Mouse (Mus musculus): ENCODE results near the gene Gm20696. TPM values are rescaled to one million over a fixed set of nuclear protein-coding genes. Genes with fewer than 3 reads are reported as not detected.

Gm20696 gene
- 20.0 TPM for polyA plus RNA-seq (2017; shearing (Covaris generic))

GRCm38 (mm10) chr6:99666318-99667171 lies at the start of gene Gm20696, which contains the start of gene Eif4e3:
Gene Gm20696 (minus strand): TSS chr6:99666797.
Gene Eif4e3 (minus strand): TSS chr6:99666771.

GRCm38 (mm10) chr6:99692206-99692915 lies 25.8 kb upstream of the Gm20696 start, which contains the start of gene Gpr27:
Gene Gpr27 (plus strand): TSS chr6:99692679.

DNA sequence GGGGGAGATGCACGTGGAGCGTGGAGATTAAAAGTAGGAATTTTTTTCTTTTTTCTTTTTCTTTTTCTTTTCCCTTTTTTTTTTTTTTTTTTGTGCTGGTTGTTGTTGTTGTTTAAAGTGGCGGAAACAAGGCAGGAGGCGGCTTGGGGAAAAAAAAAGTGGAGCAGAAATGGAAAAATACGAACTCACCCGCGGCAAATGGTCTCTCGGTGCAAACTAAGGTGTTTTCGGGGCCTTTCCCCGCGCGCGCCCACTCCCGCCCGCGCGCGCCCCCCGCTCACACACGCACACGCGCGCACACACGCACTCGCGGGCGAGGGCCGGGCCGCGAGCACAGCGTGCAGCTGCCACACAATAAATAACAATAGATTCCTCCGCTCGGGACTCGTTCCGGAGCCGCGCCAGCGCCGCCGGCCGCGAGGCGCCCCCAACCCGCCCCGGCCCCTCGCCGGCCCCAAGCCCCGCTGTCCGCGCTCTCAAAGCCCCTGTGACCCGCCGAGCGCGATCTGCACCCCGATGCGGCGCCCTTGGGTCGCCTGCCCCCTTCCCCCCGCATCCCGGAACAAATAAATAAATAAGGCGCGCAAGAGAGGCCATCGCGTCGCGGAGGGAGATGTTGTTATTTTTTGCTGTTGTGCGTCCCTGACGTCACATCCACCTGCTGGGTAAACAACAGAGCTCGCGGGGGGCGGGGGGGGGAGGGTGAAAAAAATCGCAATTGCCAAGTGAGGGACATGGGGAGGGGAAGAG lies 144.1 kb downstream of the Gm20696 start, which contains the start of gene Foxp1:
Foxp1 (minus strand) TSS at position 363 of the 750 bp plus-strand sequence.

Other genes starting within 250 kb of the Gm20696 start
- 470 TPM for gene Foxp1, start 144.1 kb downstream of the Gm20696 start, polyA plus RNA-seq (2017; shearing (Covaris generic))
- 33.5 TPM for gene Eif4e3, start within 50 bp of the Gm20696 start, polyA plus RNA-seq (2017; shearing (Covaris generic))
- gene Gpr27, start 25.9 kb upstream of the Gm20696 start, polyA plus RNA-seq (2017; shearing (Covaris generic)) = not detected
- gene Prok2, start 59.6 kb upstream of the Gm20696 start, polyA plus RNA-seq (2017; shearing (Covaris generic)) = not detected